Mouse (Mus musculus): ENCODE data around the gene Ces1e.

The Ces1e gene

GRCm38 (mm10) chr8:93176593-93176992 is 52.8 kb downstream of the Ces1e start:
- CTCF ChIA-PET: no interaction called here

GRCm38 (mm10) chr8:93174554-93174953 is 54.9 kb downstream of the Ces1e start:
- CTCF ChIA-PET: no interaction called here

GRCm38 (mm10) chr8:93171846-93172590 is 57.4 kb downstream of the Ces1e start:
- CTCF ChIA-PET: no interaction called here

GRCm38 (mm10) chr8:93163363-93163762 is 66.1 kb downstream of the Ces1e start:
- CTCF ChIA-PET: interaction anchor here (0.5 kb wide), 1 partner anchor 115 kb away, joined by 4 read pairs; no protein-coding TSS in a partner anchor

GRCm38 (mm10) chr8:93151401-93151800 is 78.0 kb downstream of the Ces1e start:
- CTCF ChIA-PET: no interaction called here

Measured in spleen, embryonic (tissue).